Mouse (Mus musculus): Measurements from ENCODE around the gene Hist1h3b.
"Not testable (repeated sequence)": the region's sequence is repeated elsewhere in the genome, so short reads cannot be mapped to it uniquely, and the experiment has no call there.

Gene Hist1h3b

GRCm38 (mm10) chr13:23753314-23754078, 1.4 kb downstream of the Hist1h3b start:
- no peak for DNase-seq (ENCODE audit: low read depth, low spot score)

GRCm38 (mm10) chr13:23755000-23755399, 2.9 kb downstream of the Hist1h3b start:
- no peak for DNase-seq (ENCODE audit: low read depth, low spot score)

- DNase-seq (ENCODE audit: low read depth, low spot score) = peak; percentile 97
Observed at GRCm38 (mm10) chr13:23756790-23757189, 4.7 kb downstream of the Hist1h3b start, which contains the start of gene Hist1h4b. Gene Hist1h4b (plus strand): TSS chr13:23757013.

- DNase-seq (ENCODE audit: low read depth, low spot score) = no peak
Observed at GRCm38 (mm10) chr13:23757211-23757773, 5.2 kb downstream of the Hist1h3b start.

DNA sequence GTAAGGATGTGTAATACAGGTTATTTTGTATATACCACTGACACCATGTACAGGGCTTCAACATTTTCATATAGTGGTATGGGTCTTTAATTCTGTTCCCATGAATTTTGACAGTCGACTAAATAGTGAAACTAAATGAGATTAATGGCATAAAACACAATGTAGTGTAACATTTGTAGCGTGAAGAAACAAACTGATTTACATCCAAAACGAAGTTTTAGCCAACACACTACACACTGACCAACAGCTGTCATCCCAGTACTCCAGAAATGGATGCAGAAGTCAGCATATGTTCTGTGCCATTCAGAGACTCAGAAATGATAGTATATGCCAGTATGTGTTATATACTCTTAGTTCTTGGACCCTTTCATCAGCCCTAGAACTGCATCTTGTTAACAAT, 5.9 kb downstream of the Hist1h3b start:
- no peak for DNase-seq (ENCODE audit: low read depth, low spot score)

DNA sequence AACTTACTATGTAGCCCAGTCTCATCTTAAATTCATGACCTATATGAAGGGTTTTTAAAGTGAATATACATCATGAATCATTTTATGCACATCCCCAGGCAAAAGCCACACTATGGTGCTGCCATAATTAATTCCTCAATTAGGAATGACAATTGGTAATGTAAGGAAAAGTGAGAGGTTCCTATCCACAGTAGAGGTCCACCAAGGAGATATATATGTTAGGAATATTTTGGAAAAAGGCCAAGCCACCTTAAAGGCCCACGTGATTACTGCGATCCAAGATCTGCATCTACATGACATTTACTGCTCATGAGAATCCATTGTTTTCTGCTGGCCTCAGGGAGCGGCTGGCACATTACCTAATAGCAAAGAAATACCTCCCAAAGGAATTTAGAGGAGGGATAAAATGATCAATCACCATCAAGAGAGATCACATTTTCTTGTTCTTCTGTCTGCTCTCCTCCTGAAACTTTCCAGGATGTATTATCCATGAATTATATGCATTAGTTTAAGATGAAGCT, 7.2 kb downstream of the Hist1h3b start:
- no peak for DNase-seq (ENCODE audit: low read depth, low spot score)

DNA sequence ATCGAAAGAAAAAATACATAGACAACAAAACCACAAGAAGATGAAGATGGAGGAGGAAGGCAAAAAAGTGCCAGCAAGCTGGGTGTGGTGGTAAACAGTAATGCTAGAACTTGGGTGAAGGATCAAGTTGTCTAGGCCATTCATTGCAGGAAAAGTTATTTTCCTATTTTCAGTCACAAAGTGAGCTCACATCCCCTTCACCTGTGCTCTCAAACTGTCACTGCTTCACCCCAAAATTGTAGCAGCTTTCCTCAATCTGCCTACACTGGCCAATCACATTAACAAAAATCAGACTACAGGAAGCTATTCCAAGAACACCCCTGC, 7.8 kb downstream of the Hist1h3b start:
- DNase-seq (ENCODE audit: low read depth, low spot score) = no peak

- no peak for DNase-seq (ENCODE audit: low read depth, low spot score)
Observed at GRCm38 (mm10) chr13:23760240-23760971, 8.3 kb downstream of the Hist1h3b start.

DNA sequence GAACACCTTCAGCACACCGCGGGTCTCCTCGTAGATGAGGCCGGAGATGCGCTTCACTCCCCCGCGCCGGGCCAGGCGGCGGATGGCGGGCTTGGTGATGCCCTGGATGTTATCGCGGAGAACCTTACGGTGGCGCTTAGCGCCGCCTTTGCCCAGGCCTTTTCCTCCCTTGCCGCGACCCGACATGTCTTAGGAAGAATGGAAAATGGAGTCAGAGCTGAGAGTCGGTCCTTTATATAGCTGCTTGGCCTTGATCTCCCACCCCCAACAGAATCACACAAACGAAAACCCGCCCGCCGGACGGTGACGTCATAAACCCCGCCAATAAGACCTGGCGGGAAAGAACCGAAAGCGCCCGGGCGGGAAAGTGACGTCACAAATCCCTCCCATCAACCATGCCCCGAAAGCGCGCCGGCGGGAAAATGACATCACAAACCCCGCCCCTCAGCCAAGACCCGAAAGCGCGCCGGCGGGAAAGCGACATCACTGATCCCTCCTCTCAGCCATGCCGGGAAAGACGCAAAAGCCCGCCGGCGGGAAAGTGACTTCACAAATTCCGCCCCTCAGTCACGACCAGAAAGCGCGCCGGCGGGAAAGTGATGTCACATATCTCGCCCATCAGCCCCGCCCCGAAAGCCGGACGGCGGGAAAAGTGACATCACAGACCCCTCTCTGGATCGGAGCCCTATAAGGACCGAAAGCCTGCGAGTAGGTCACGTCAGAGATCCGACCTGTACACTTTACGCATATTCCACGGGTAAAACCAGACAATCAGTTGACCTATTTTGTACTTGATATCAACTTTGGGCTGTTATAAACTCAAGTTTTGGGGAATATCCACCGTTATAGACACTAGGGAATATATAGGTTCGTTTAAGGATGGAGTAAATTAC, 9.2 kb downstream of the Hist1h3b start, which contains the start of gene Hist1h4a:
TSS of gene Hist1h4a (minus strand) at position 259 of the 893 bp plus-strand sequence.
- DNase-seq (ENCODE audit: low read depth, low spot score) = peak; percentile 98

GRCm38 (mm10) chr13:23761871-23762821, 10.1 kb downstream of the Hist1h3b start, which contains the start of gene Hist1h3a:
Gene Hist1h3a (minus strand): TSS chr13:23762386.
- DNase-seq (ENCODE audit: low read depth, low spot score) = peak; percentile 96

DNA sequence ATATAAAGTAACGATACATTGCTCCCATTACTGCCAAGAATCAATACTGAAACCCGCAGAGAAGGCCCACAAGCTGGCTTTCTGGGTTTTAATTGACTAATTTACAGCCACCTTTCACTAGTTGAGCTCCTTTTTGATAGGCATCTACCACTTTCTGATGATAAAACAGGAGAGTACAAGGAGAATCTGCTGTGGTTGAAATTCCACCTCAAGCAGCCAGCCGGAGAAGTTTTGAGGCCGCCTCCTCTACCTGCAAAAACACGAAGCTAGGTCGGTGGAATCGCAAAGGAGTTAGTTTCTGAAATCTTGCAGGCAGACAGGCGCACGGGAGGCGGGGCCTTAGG, 11.1 kb downstream of the Hist1h3b start:
- DNase-seq (ENCODE audit: low read depth, low spot score) = no peak

DNA sequence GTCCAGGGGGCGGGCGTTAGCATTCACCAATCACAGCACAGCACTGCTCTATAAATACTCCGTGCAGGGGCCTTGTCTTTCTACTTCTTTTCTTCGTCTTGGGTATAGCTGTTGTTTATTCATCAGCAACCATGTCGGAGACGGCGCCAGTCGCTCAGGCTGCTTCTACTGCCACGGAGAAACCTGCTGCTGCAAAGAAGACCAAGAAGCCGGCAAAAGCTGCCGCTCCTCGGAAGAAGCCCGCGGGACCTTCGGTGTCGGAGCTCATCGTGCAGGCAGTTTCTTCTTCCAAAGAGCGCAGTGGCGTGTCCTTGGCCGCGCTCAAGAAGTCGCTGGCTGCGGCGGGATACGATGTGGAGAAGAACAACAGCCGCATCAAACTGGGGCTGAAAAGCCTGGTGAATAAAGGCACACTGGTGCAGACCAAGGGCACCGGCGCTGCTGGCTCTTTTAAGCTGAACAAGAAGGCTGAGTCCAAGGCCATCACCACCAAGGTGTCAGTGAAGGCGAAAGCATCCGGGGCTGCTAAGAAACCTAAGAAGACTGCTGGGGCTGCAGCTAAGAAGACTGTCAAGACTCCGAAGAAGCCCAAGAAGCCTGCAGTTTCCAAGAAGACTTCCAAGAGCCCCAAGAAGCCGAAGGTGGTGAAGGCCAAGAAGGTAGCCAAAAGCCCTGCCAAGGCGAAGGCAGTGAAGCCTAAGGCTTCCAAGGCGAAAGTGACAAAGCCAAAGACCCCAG, 11.7 kb downstream of the Hist1h3b start, which contains the start of gene Hist1h1a:
TSS of gene Hist1h1a (plus strand) at position 81 of the 738 bp plus-strand sequence.
- peak; percentile 86 for DNase-seq (ENCODE audit: low read depth, low spot score)

GRCm38 (mm10) chr13:23764324-23765171, 12.5 kb downstream of the Hist1h3b start:
- DNase-seq (ENCODE audit: low read depth, low spot score) = no peak

- no peak for DNase-seq (ENCODE audit: low read depth, low spot score)
Observed at GRCm38 (mm10) chr13:23765172-23765513, 13.1 kb downstream of the Hist1h3b start.

- DNase-seq (ENCODE audit: low read depth, low spot score) = no peak
Observed at GRCm38 (mm10) chr13:23766772-23767171, 14.7 kb downstream of the Hist1h3b start.

DNA sequence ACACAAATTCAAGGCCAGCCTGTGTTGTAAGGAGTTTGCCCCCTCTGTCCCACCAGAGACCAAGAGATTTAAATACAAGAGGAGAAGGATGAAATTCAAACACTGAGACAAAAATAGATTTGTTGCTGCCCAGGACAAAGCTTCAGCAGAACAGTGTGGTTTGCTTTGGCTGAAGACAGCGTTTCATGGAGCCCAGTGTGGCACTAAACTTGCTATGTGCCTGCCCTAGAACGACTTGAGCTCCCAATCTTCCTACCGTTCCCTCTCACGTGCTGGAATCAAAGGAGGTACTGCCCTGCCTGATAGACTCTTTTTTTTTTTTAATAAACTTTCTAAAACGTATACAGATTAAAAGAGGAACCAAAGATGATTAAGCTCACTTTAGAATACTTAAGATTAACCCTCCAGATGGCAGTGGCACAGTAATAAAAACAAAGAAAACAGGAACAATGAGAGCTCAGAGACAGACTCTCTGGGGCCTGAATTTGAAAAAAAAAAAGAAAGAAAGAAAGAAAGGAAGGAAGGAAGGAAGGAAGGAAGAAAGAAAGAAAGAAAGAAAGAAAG, 16.8 kb downstream of the Hist1h3b start:
- DNase-seq (ENCODE audit: low read depth, low spot score) = no peak

GRCm38 (mm10) chr13:23769613-23770012, 17.5 kb downstream of the Hist1h3b start, which contains the start of gene Trim38:
Gene Trim38 (plus strand): TSS chr13:23769913.
- not testable (repeated sequence) for DNase-seq (ENCODE audit: low read depth, low spot score)

Data from telencephalon, adult 2 months (tissue).